Mouse (Mus musculus): ENCODE results near the gene Rhod. TPM values are rescaled to one million over a fixed set of nuclear protein-coding genes. Genes with fewer than 3 reads are reported as not detected.
"Not testable (repeated sequence)": the region's sequence is repeated elsewhere in the genome, so short reads cannot be mapped to it uniquely, and the experiment has no call there.

Gene Rhod
- polyA plus RNA-seq, 1 experiment = 26.0 TPM

GRCm38 (mm10) chr19:4409062-4409461, 30.2 kb downstream of the Rhod start:
- DNase-seq (ENCODE audit: low read depth) = peak; percentile 92

GRCm38 (mm10) chr19:4404840-4405239, 34.4 kb downstream of the Rhod start:
- DNase-seq (ENCODE audit: low read depth) = no peak

GRCm38 (mm10) chr19:4398959-4399358, 40.3 kb downstream of the Rhod start:
- DNase-seq (ENCODE audit: low read depth) = no peak

- no peak for DNase-seq (ENCODE audit: low read depth)
Measured at GRCm38 (mm10) chr19:4398630-4398948, 40.6 kb downstream of the Rhod start.

GRCm38 (mm10) chr19:4397798-4398629, 41.2 kb downstream of the Rhod start, which contains the start of gene Kdm2a:
TSS of gene Kdm2a (minus strand) at chr19:4398285.
- no peak for DNase-seq (ENCODE audit: low read depth)

- DNase-seq (ENCODE audit: low read depth) = no peak
Measured at GRCm38 (mm10) chr19:4396998-4397797, 42.0 kb downstream of the Rhod start.

GRCm38 (mm10) chr19:4396081-4396997, 42.9 kb downstream of the Rhod start:
- no peak for DNase-seq (ENCODE audit: low read depth)

GRCm38 (mm10) chr19:4387276-4387675, 52.0 kb downstream of the Rhod start:
- no peak for DNase-seq (ENCODE audit: low read depth)

- DNase-seq (ENCODE audit: low read depth) = no peak
Measured at GRCm38 (mm10) chr19:4385026-4385425, 54.2 kb downstream of the Rhod start.

GRCm38 (mm10) chr19:4384322-4384721, 54.9 kb downstream of the Rhod start:
- DNase-seq (ENCODE audit: low read depth) = no peak

GRCm38 (mm10) chr19:4383306-4383705, 55.9 kb downstream of the Rhod start:
- DNase-seq (ENCODE audit: low read depth) = no peak

- not testable (repeated sequence) for DNase-seq (ENCODE audit: low read depth)
Measured at GRCm38 (mm10) chr19:4382303-4382702, 56.9 kb downstream of the Rhod start.

Other genes with a start within 250 kb of the Rhod start
- 3.6 and 4.5 TPM in 2 replicates for gene Tbc1d10c, start 248.1 kb downstream of the Rhod start, polyA plus RNA-seq (2012; rRNA removed)
- gene Ppp1ca, start 247.4 kb downstream of the Rhod start, polyA plus RNA-seq (2012; rRNA removed) = 570 and 585 TPM in 2 replicates
- gene Rad9a, start 237.8 kb downstream of the Rhod start, polyA plus RNA-seq (2012; rRNA removed) = 27.3 and 31.9 TPM in 2 replicates
- 6.6 and 7.9 TPM in 2 replicates for gene Clcf1, start 225.2 kb downstream of the Rhod start, polyA plus RNA-seq (2012; rRNA removed)
- gene AC109138.7, start 225.1 kb downstream of the Rhod start, polyA plus RNA-seq (2012; rRNA removed) = 1.2 TPM in 1 of 2 replicates, not detected in the other
- 111 and 164 TPM in 2 replicates for gene Pold4, start 207.5 kb downstream of the Rhod start, polyA plus RNA-seq (2012; rRNA removed)
- gene Ssh3, start 170.3 kb downstream of the Rhod start, polyA plus RNA-seq (2012; rRNA removed) = 87.3 and 91.4 TPM in 2 replicates
- 12.6 and 13.7 TPM in 2 replicates for gene Ankrd13d, start 156.3 kb downstream of the Rhod start, polyA plus RNA-seq (2012; rRNA removed)
- gene Grk2, start 133.2 kb downstream of the Rhod start, polyA plus RNA-seq (2012; rRNA removed) = 74.0 and 79.1 TPM in 2 replicates
- 119 and 122 TPM in 2 replicates for gene Kdm2a, start 41.1 kb downstream of the Rhod start, polyA plus RNA-seq (2012; rRNA removed)
- gene Syt12, start 38.0 kb upstream of the Rhod start, polyA plus RNA-seq (2012; rRNA removed) = 73.8 and 88.6 TPM in 2 replicates
- gene 2010003K11Rik, start 59.2 kb upstream of the Rhod start, polyA plus RNA-seq (2012; rRNA removed) = 6.5 and 11.0 TPM in 2 replicates
- gene Pcx, start 71.0 kb upstream of the Rhod start, polyA plus RNA-seq (2012; rRNA removed) = 249 and 264 TPM in 2 replicates
- 10.1 and 11.0 TPM in 2 replicates for gene Lrfn4, start 176.2 kb upstream of the Rhod start, polyA plus RNA-seq (2012; rRNA removed)
- gene Rce1, start 186.2 kb upstream of the Rhod start, polyA plus RNA-seq (2012; rRNA removed) = 86.0 and 90.7 TPM in 2 replicates